Mouse (Mus musculus) right cerebral cortex, adult 18-20 months (tissue): ENCODE data around the gene Hao1.
A peak's percentile ranks its signal among the peaks of the same experiment; 100 is the strongest.

Source experiments
- DNase-seq: peaks from one replicate; pipeline ENCODE4 v3.0.0; 2022; ENCODE audit warnings: mixed read lengths

The Hao1 gene

GRCm38 (mm10) chr2:134462321-134462720, 91.8 kb downstream of the Hao1 start:
- DNase-seq = no peak

GRCm38 (mm10) chr2:134460831-134461230, 93.3 kb downstream of the Hao1 start:
- peak; percentile 5 for DNase-seq

GRCm38 (mm10) chr2:134456065-134456505, 98.1 kb downstream of the Hao1 start:
- DNase-seq = no peak

GRCm38 (mm10) chr2:134452748-134453147, 101.4 kb downstream of the Hao1 start:
- DNase-seq = no peak

GRCm38 (mm10) chr2:134450976-134451375, 103.2 kb downstream of the Hao1 start:
- DNase-seq = no peak
